Mouse (Mus musculus) left cerebral cortex, postnatal 25 days (tissue): ENCODE measurements around the gene Arl3. TPM values are rescaled to one million over a fixed set of nuclear protein-coding genes. Genes with fewer than 3 reads are reported as not detected.
A peak's percentile ranks its signal among the peaks of the same experiment; 100 is the strongest.
"Not testable (repeated sequence)": the region's sequence is repeated elsewhere in the genome, so short reads cannot be mapped to it uniquely, and the experiment has no call there.

ENCODE experiments used
- DNase-seq, 2 experiments: peaks; one replicate each; pipeline ENCODE4 v3.0.0; 2022; ENCODE audit warnings: low spot score in 2 of 2, mixed read lengths in 1 of 2
- intact Hi-C: fragments of 180-260 bp; cut with DNase I; formaldehyde crosslinking; loops from one replicate; pipeline ENCODE4 v1.15.1; 2025
- total RNA-seq, 2 experiments: library from RNA; stranded (reverse); gene quantifications; 2 replicates each; pipeline ENCODE4 v1.2.3; 2021

Arl3 gene
- total RNA-seq, 2 experiments from 2014 or later, result 113 to 120 TPM

GRCm38 (mm10) chr19:46598187-46598586, 25.2 kb upstream of the Arl3 start:
- intact Hi-C loops, result no loop called here
- DNase-seq, result no peak

- intact Hi-C loops, result loop anchor here (5.0 kb wide), 1 partner anchor 274 kb away; no protein-coding TSS in a partner anchor
- DNase-seq, result no peak
Observed at GRCm38 (mm10) chr19:46592751-46593439, 19.9 kb upstream of the Arl3 start.

- no peak for DNase-seq
- intact Hi-C loops, result loop anchor here (5.0 kb wide), 1 partner anchor 276 kb away; no protein-coding TSS in a partner anchor
Observed at GRCm38 (mm10) chr19:46591575-46591974, 18.6 kb upstream of the Arl3 start.

GRCm38 (mm10) chr19:46587823-46588508, 15.0 kb upstream of the Arl3 start:
- intact Hi-C loops, result loop anchor here (1.0 to 5.0 kb wide), 2 partner anchors 79 to 152 kb away; no protein-coding TSS in a partner anchor

GRCm38 (mm10) chr19:46575196-46575595, 2.2 kb upstream of the Arl3 start:
- intact Hi-C loops, result no loop called here
- DNase-seq, result no peak

More at GRCm38 (mm10) chr19:46587823-46588508, 15.0 kb upstream of the Arl3 start:
- DNase-seq, result peak; percentile 87 to 90

GRCm38 (mm10) chr19:46573990-46574389, 992 bp upstream of the Arl3 start:
- intact Hi-C loops, result loop anchor here (2.0 kb wide), 1 partner anchor 73 kb away; the partner anchor contains the start of gene Trim8
- DNase-seq, result no peak

- DNase-seq, result peak in 1 of 2 experiments; percentile 54
- intact Hi-C loops, result loop anchor here (2.0 kb wide), 1 partner anchor 72 kb away; the partner anchor contains the start of gene Trim8
Observed at GRCm38 (mm10) chr19:46572548-46572947, 450 bp downstream of the Arl3 start.

- intact Hi-C loops, result loop anchor here (2.0 kb wide), 1 partner anchor 71 kb away; the partner anchor contains the start of gene Trim8
- DNase-seq, result peak; percentile 16 to 32
Observed at GRCm38 (mm10) chr19:46571878-46572244, 1.1 kb downstream of the Arl3 start.

- intact Hi-C loops, DNase-seq: not testable (repeated sequence)
Observed at GRCm38 (mm10) chr19:46571211-46571877, 1.7 kb downstream of the Arl3 start.

GRCm38 (mm10) chr19:46564043-46564462, 8.9 kb downstream of the Arl3 start:
- intact Hi-C loops, result no loop called here
- DNase-seq, result no peak

- intact Hi-C loops, result no loop called here
- no peak for DNase-seq
Observed at GRCm38 (mm10) chr19:46563603-46564002, 9.4 kb downstream of the Arl3 start.

GRCm38 (mm10) chr19:46562581-46563515, 10.2 kb downstream of the Arl3 start:
- intact Hi-C loops, result no loop called here
- DNase-seq, result no peak

- intact Hi-C loops, result no loop called here
Observed at GRCm38 (mm10) chr19:46562132-46562531, 10.9 kb downstream of the Arl3 start.

GRCm38 (mm10) chr19:46558631-46559030, 14.4 kb downstream of the Arl3 start:
- intact Hi-C loops, result no loop called here
- no peak for DNase-seq

More at GRCm38 (mm10) chr19:46562132-46562531, 10.9 kb downstream of the Arl3 start:
- peak; percentile 30 to 43 for DNase-seq

GRCm38 (mm10) chr19:46558009-46558408, 15.0 kb downstream of the Arl3 start:
- DNase-seq, result no peak
- intact Hi-C loops, result no loop called here

GRCm38 (mm10) chr19:46553541-46553955, 19.4 kb downstream of the Arl3 start:
- intact Hi-C loops, result no loop called here
- DNase-seq, result no peak

GRCm38 (mm10) chr19:46552496-46552895, 20.5 kb downstream of the Arl3 start:
- DNase-seq, result no peak
- intact Hi-C loops, result no loop called here

GRCm38 (mm10) chr19:46550385-46550784, 22.6 kb downstream of the Arl3 start:
- intact Hi-C loops, result no loop called here
- DNase-seq, result no peak

- intact Hi-C loops, result no loop called here
Observed at GRCm38 (mm10) chr19:46548110-46548509, 24.9 kb downstream of the Arl3 start.

More at GRCm38 (mm10) chr19:46548110-46548509, 24.9 kb downstream of the Arl3 start:
- no peak for DNase-seq
